Mouse (Mus musculus): ENCODE measurements around the gene Aifm1.

GRCm38 (mm10) chrX:48441954-48442353 is 71.4 kb downstream of the Aifm1 start:
- TF ChIP-seq ZNF384 (IDR thresholded peaks at IDR 0.05; ENCODE audit: low read depth, low read length) (no peak), HCFC1 (IDR thresholded peaks at IDR 0.05; ENCODE audit: borderline replicate concordance, insufficient read depth, low read length) (no peak), ZC3H11A (IDR thresholded peaks at IDR 0.05; ENCODE audit: borderline replicate concordance, low read depth, low read length) (no peak), CHD2 (IDR thresholded peaks at IDR 0.05; ENCODE audit: low read depth, low read length) (no peak), MAFK (IDR thresholded peaks at IDR 0.05; ENCODE audit: insufficient read depth, low read depth, low read length) (no peak)
